Mouse (Mus musculus) liver, adult 2 months (tissue): Measurements from ENCODE around the gene Itgbl1.

Experiments
- CTCF ChIP-seq: fragments of 200-500 bp; IDR thresholded peaks from 2 replicates; pipeline ENCODE4 v1.5.1; 2011; ENCODE audit warnings: low read depth, low read length, control low read depth
- POLR2A ChIP-seq: fragments of 200-500 bp; IDR thresholded peaks from 2 replicates; pipeline ENCODE4 v1.6.1; 2011; ENCODE audit warnings: low read length, control low read depth; ENCODE audit not compliant: insufficient read depth; ENCODE audit errors: extremely low read depth

DNA sequence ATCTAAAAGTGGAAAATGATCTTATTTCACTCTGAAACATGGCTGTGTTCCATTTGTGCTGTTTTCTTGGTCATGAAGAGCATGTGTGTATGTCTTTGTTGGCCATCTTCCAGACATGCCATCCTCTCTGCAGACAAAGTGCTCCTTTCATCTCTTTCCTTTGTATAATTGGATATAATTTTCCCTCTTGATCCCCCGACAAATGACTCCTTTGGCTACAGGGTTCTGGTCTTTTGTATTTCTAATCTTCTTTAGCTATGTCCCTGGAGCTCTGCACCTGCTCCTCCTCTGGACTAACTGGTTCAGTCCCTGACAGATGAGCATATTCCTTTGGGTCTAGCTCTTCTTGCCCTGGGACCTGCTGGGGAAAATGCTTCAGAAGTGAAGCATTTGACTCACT, 36.8 kb upstream of the Itgbl1 start:
- TF ChIP-seq POLR2A, result no peak
- TF ChIP-seq CTCF, result no peak
